Mouse (Mus musculus): ENCODE measurements around the gene Zfp524. TPM values are rescaled to one million over a fixed set of nuclear protein-coding genes. Genes with fewer than 3 reads are reported as not detected.
"Not testable (repeated sequence)": the region's sequence is repeated elsewhere in the genome, so short reads cannot be mapped to it uniquely, and the experiment has no call there.

Zfp524 gene
- 39.4 and 44.3 TPM in 2 replicates for polyA plus RNA-seq (2012; rRNA removed)

DNA sequence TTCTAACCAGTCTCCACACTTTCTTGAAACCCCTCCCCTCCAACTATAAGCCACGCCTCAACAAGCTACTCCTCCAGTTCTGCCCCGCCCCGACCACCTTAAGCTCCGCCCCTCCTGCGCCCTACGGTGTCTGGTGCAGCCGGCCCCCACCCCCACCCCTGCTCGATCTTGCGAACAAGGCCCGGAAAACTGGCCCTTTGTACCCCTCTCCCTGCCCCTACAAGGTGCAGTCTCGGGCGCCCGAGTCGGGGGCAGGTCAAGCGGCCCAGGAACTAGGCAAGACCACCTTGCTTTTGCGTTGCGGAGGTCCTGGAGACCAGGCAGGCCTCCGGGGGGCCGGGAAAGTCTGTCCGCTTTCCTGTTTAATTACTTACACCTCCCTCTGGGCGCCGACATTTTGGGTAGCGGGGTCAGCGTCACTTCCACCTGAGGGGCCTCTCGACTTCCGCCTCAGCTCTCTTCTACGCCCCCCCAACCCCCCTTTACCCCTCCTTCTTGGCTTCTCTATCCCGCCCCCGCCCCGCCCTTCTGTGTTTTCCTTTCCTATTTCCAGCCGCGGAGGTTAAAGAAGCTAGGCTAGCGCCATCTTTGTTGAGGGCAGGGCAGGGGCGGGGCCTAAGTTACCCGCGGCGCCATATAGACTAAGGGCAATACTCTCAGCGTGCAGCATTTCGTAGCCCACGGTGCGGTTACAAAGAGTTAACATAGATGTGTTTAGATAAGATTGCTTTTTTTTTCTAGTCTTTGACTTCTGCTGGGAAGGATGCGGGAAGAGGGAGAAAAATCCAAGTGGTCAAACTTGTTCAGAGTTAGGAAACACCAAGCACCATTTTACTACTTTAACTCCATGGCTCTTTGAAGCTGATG lies at the start of gene Zfp524, which contains the start of gene Fiz1:
Gene Zfp524 (plus strand): TSS at position 165 of the 867 bp plus-strand sequence.
Gene Fiz1 (minus strand): TSS at position 447 of the 867 bp plus-strand sequence.
- peak; percentile 94 for DNase-seq (ENCODE audit: low read depth, low spot score)
- WGBS, result 1% methylated on average over 42 of the region's 42 CpGs

- WGBS, result 73% methylated on average over 5 of the region's 5 CpGs
These were observed 49.2 kb upstream of the Zfp524 start for GRCm38 (mm10) chr7:4964988-4965387.

DNA sequence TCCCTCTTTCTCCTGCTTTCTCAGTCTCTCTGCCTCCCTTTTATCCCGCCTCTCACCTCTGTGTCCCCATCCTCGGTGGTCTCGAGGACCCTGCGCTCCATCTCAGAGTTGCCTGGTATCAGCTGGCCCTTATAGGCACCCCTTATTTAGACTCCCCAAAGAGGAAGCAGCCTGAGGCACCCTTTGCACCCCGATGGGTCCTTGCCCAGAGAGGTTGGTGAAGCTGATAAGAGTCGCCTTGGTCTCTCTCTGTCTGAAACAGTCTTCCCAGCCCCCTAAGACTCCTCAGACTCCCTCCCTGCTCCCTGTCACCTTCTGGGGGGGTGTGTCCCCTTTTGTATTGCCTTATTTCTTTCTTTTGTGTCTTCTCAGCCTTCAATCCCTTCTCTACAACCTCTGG lies 43.1 kb upstream of the Zfp524 start, which contains the start of gene Sbk3:
Gene Sbk3 (minus strand): TSS at position 101 of the 400 bp plus-strand sequence.
- WGBS, result 43% methylated on average over 6 of the region's 6 CpGs
- no peak for DNase-seq (ENCODE audit: low read depth, low spot score)

More at GRCm38 (mm10) chr7:4964988-4965387, 49.2 kb upstream of the Zfp524 start:
- DNase-seq (ENCODE audit: low read depth, low spot score), result no peak

GRCm38 (mm10) chr7:4971710-4972109 lies 42.5 kb upstream of the Zfp524 start:
- 30% methylated on average over 7 of the region's 7 CpGs for WGBS
- DNase-seq (ENCODE audit: low read depth, low spot score), result no peak

GRCm38 (mm10) chr7:4972321-4973047 lies 41.7 kb upstream of the Zfp524 start:
- WGBS, result 61% methylated on average over 18 of the region's 18 CpGs
- no peak for DNase-seq (ENCODE audit: low read depth, low spot score)

DNA sequence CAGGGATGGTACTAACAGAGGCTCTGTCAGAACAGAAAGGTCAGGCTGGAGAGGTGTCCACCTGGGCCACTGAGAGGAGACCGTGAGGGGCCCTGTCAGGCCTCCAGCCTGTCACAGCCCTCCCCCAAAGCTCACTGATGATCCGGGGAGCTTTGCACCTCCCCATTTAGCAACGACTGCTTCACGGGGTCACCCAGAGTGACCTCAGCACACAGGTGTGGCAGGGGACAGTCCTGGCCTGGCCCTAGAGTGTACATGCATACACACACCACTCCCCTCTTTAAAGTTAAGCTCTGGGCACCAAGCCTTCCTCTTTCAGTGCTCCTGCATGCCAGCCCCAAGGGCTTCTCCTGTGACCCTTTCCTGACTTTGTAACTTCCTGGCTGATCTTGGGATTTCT lies 38.8 kb upstream of the Zfp524 start:
- no peak for DNase-seq (ENCODE audit: low read depth, low spot score)
- WGBS, result 23% methylated on average over 4 of the region's 4 CpGs

GRCm38 (mm10) chr7:4976832-4977231 lies 37.4 kb upstream of the Zfp524 start:
- no peak for DNase-seq (ENCODE audit: low read depth, low spot score)

DNA sequence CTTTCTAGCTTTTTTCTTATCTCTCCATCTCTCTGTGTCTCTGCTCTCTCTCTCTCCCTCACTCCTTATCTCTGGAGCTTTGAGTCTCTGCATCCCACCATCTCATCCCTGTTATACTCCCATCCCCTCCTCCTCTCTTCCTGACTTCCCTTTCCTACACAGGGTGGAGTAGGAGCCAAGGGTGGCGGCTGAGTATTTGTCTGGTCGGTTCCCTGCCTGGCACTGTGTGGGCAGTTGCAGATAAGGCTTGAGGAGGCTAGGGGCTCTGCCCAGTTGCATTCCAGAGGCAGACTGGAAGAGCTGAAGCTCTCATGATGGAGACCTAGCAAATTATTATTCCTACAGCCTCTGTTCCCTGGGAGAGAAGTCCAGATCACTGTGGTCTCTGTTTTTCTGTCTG lies 26.0 kb upstream of the Zfp524 start:
- no peak for DNase-seq (ENCODE audit: low read depth, low spot score)
- 14% methylated on average over 2 of the region's 2 CpGs for WGBS

More at GRCm38 (mm10) chr7:4976832-4977231, 37.4 kb upstream of the Zfp524 start:
- WGBS, result 92% methylated on average over 7 of the region's 7 CpGs

DNA sequence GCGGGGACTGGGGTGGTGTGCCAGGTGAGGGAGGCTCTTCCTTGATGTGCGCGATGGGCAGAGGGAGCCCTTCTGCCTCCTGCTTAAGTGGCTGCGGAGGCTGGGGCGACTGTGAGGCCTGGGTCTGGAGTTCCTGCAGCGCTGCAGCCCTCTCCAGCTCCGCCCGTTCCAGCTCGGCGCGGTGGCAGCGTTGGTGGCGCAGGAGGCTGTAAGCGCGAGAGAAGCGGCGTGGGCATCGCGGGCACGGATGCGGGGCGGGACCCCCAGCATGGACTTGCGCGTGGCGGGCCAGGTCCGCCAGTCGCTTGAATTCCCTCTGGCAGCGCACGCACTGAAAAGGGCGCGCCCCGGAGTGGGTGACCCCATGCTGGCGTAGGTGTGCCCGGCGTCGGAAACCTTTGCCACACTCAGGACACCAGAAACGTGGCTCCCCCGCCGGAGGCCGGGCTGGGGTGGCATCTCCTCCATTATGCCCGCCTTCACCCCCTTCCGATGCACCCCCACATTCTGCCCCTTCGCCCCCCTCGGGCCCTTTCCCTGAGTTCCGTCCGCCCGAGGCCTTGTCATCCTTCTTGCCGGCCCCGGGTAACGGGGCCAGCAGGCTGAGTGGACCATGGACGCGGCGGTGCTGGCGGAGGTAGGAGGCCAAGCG lies 20.7 kb upstream of the Zfp524 start:
- no peak for DNase-seq (ENCODE audit: low read depth, low spot score)
- 80% methylated on average over 51 of the region's 55 CpGs for WGBS

DNA sequence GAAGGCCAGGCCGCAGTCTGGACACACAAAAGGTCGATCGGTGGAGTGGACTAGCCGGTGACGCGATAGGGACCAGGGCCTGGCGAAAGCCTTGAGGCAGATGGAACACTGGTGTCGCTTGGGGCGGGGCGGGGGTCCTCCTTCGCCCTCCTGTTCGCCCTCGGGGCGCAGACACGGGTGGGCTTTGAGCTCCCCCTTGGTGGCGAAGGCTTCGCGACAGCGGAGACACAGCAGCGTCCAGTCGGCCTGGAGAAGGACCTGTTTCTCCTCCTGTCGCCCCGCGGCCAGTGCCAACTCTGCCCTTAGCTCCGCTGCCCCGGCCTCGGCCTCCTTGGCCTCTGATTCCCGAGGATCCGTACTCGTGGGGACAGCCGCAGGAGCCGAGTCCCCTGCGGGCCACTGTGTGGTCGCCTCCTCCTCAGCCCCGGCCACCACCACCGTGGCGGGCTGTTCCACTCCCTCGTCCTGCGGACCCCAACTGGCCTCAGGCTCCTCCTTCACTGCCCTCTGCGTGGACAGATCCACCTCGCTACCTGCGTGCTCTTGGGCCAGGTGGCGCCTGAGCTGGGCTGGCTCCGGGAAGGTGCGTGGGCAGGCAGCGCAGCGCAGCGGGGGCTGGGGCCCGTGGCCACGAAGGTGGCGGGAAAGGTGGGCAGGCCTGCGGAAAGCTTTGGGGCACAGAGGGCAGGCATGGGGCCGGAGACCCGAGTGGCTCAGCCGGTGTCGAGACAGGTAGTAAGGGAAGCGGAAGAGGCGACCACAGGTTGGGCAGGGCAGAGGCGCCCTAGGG lies 20.0 kb upstream of the Zfp524 start:
- DNase-seq (ENCODE audit: low read depth, low spot score), result no peak
- WGBS, result 82% methylated on average over 59 of the region's 59 CpGs

DNA sequence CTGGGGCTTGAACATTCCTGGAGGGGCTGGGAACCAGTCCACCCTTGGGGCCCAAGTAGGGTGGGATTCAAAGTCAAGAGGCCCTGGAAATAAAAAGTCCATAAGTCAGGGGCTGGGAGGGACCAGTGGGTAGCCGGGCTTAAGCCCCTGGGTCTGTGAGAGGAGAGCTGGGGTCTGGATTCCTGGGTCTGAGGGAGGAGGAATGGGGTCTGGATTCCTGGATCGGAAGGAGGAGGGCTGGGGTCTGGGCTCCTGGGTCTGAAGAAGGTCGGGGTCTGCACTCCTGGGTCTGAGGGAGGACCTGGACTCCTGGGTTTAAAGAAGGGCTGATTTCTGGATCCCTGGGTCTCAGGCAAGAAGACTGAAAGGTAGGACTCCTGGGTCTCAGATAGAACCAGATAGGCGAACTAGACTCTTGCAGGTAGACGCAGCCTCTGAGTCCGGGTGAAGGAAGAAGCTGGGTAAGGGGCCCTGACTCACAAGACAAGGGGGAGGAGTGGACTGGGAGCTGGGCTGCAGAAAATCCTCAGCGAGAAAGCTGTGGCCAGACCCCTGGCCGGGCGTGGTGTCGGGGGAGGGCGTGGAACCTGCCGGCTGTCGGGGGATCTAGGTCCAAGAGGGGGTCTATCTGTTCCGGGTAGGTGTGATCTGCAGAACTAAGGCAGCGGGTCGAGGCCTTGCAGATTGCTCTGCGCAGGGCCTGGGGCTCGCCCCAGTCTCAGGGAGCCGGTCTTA lies 18.8 kb upstream of the Zfp524 start:
- WGBS, result 6% methylated on average over 19 of the region's 19 CpGs
- no peak for DNase-seq (ENCODE audit: low read depth, low spot score)

DNA sequence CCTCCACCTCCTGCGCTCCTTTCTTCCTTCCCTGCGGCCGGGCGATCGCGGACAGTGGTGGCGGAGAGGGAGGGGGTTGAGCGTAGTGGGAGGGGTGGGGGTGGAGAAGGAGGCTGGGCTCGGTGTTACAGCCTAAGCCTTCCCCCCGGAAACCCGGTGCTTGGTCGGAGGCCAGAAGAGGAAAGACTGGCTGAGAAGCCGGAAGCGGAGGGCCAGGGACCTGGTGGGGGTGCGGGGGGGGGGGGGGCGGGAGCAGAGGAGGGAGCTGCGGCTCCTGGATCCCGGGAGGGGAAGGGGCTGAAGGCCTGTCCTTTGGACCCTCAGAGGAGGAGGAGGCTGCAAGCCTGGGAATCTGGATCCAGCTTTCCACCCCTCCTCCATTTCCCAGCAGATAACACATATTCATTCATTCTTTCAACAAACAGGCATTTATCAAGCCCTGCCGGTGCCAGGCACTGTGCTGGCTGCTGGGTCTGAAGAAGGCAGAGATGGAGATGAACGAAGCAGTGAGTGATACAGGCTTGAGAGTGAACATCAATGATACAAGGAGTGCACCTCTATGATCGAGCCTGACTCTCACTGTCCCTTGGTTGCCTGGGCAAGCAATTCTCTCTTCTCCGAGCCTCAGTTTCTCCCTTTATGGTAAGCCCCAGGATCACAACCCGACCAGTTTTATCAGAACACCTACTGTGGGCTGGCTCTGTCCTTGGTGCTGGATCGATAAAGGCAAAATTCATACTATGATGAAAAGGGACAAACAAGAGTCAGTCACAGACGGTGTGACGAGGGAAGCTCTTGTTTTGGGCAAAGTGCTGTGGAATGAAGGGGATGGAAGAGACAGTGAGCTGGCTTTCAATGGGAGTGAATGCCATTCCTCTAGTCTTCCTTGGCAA lies 18.0 kb upstream of the Zfp524 start, which contains the start of gene Zfp579:
Gene Zfp579 (minus strand): TSS at position 156 of the 893 bp plus-strand sequence.
- DNase-seq (ENCODE audit: low read depth, low spot score), result peak; percentile 59
- 5% methylated on average over 23 of the region's 26 CpGs for WGBS

DNA sequence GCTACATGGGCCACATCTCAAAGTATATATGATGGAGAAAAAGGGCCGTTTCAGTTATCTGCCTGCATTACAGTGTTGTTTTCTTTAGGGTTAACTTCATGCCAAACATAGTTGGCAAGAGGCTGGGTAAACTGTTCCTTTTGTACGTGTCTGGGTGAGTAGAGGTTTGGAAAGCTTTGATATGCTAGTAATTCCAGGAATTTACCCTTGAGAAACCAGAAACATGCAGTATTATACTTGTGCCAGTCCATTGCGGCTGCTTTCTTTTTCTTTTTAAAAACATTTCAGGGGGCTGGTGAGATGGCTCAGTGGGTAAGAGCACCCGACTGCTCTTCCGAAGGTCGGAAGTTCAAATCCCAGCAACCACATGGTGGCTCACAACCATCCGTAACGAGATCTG lies 17.3 kb upstream of the Zfp524 start:
- 62% methylated on average over 8 of the region's 8 CpGs for WGBS
- DNase-seq (ENCODE audit: low read depth, low spot score), result no peak

- WGBS, result 45% methylated on average over 2 of the region's 2 CpGs
- no peak for DNase-seq (ENCODE audit: low read depth, low spot score)
These were observed 14.3 kb upstream of the Zfp524 start for GRCm38 (mm10) chr7:4999876-5000275.

DNA sequence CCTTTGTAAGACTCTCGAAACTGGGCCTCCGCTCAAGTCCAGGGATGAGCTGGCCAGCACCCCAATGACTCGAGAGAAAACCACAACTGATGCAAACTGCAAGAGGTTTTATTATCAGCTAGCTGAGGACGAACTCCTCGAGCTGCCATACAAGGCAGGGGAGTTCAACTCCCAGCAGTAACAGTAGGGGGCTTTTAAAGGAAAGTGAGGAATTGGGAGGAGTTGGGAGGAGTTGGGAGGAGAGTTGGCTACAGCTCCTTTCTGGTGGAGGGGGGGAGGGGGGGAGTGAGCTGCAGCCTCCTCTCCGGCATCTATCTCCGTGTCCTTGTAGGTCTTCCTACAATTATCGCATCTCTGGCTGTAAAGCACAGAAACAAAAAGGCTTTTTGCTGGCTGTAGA lies 11.3 kb upstream of the Zfp524 start:
- DNase-seq (ENCODE audit: low read depth, low spot score), result not testable (repeated sequence)
- 70% methylated on average over 8 of the region's 8 CpGs for WGBS

DNA sequence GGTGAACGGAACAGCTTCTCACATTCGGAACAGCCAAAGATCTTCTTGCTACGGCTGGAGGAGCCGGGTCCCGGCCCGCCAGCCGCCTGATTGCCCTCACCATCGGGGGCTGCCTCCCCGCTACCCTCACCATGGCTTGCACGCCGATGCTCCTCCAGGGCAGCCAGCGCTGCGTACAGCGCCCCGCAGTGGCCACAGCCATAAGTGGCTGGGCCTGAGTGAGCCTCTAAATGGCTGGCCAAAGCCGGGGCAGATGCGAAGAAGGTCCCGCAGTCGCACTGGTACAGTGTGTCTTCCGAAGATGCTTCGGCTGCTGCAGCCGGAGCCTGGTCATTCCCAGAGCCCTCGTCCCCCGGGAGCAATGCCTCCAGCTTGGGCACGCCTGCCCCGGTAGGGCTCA lies 6.0 kb upstream of the Zfp524 start:
- DNase-seq (ENCODE audit: low read depth, low spot score), result no peak
- WGBS, result 97% methylated on average over 26 of the region's 26 CpGs

GRCm38 (mm10) chr7:5012681-5013513 lies 1.3 kb upstream of the Zfp524 start:
- DNase-seq (ENCODE audit: low read depth, low spot score), result no peak
- 90% methylated on average over 27 of the region's 27 CpGs for WGBS

Data from large intestine, adult 2 months (tissue).